Mouse (Mus musculus): ENCODE measurements around the gene Tchp. TPM values are rescaled to one million over a fixed set of nuclear protein-coding genes. Genes with fewer than 3 reads are reported as not detected.

The Tchp gene
- polyA plus RNA-seq, 1 experiment from 2014 or later: 15.9 TPM

- WGBS: 88% methylated on average over 4 of the region's 4 CpGs
- Histone ChIP-seq H3K4me2 (no peak overlapping the region), H3K36me3 (replicated peaks) (peaks cover 46% of the 10 kb centered on the region), H3K9me3 (no peaks in the 10 kb centered on the region), H3K9ac (no peak overlapping the region), H3K27ac (no peak overlapping the region), H3K4me3 (no peak overlapping the region), H3K27me3 (replicated peaks) (no peaks in the 10 kb centered on the region), H3K4me1 (no peaks in the 10 kb centered on the region)
- no peak for ATAC-seq (replicated peaks)
These were observed 39.3 kb downstream of the Tchp start for GRCm38 (mm10) chr5:114746886-114747285.

- Histone ChIP-seq H3K36me3 (replicated peaks) (peaks cover 46% of the 10 kb centered on the region), H3K27me3 (replicated peaks) (no peaks in the 10 kb centered on the region), H3K4me2 (no peak overlapping the region), H3K4me1 (no peaks in the 10 kb centered on the region), H3K4me3 (no peak overlapping the region), H3K9ac (no peak overlapping the region), H3K9me3 (no peaks in the 10 kb centered on the region), H3K27ac (no peak overlapping the region)
- ATAC-seq (replicated peaks): no peak
- WGBS: 98% methylated on average over 5 of the region's 5 CpGs
These were observed 40.0 kb downstream of the Tchp start for GRCm38 (mm10) chr5:114747521-114747920.

- H3K9me3 ChIP-seq: no peaks in the 10 kb centered on the region
- H3K9ac ChIP-seq: no peak overlapping the region
- H3K4me2 ChIP-seq: no peak overlapping the region
- H3K4me1 ChIP-seq: no peaks in the 10 kb centered on the region
- H3K27me3 ChIP-seq (replicated peaks): no peaks in the 10 kb centered on the region
- ATAC-seq (replicated peaks): no peak
- 78% methylated on average over 10 of the region's 10 CpGs for WGBS
- no peak overlapping the region for H3K4me3 ChIP-seq
- no peak overlapping the region for H3K27ac ChIP-seq
- peaks cover 33% of the 10 kb centered on the region for H3K36me3 ChIP-seq (replicated peaks)
These were observed 42.8 kb downstream of the Tchp start for GRCm38 (mm10) chr5:114750325-114750724.

- Histone ChIP-seq H3K36me3 (replicated peaks) (peaks cover 29% of the 10 kb centered on the region), H3K27me3 (replicated peaks) (no peaks in the 10 kb centered on the region), H3K4me3 (no peak overlapping the region), H3K4me2 (no peak overlapping the region), H3K4me1 (no peaks in the 10 kb centered on the region), H3K27ac (no peak overlapping the region), H3K9me3 (no peaks in the 10 kb centered on the region), H3K9ac (no peak overlapping the region)
- ATAC-seq (replicated peaks): no peak
- WGBS: 85% methylated on average over 10 of the region's 10 CpGs
These were observed 44.8 kb downstream of the Tchp start for GRCm38 (mm10) chr5:114752397-114752796.

- no peaks in the 10 kb centered on the region for H3K27me3 ChIP-seq (replicated peaks)
- no peaks in the 10 kb centered on the region for H3K9me3 ChIP-seq
- no peaks in the 10 kb centered on the region for H3K4me1 ChIP-seq
- no peak overlapping the region for H3K9ac ChIP-seq
- no peak overlapping the region for H3K4me3 ChIP-seq
- ATAC-seq (replicated peaks): no peak
- peaks cover 31% of the 10 kb centered on the region for H3K36me3 ChIP-seq (replicated peaks)
- 77% methylated on average over 12 of the region's 12 CpGs for WGBS
- H3K4me2 ChIP-seq: no peak overlapping the region
- no peak overlapping the region for H3K27ac ChIP-seq
These were observed 45.8 kb downstream of the Tchp start for GRCm38 (mm10) chr5:114753384-114753783.

- H3K9me3 ChIP-seq: no peaks in the 10 kb centered on the region
- H3K4me1 ChIP-seq: no peaks in the 10 kb centered on the region
- peaks cover 47% of the 10 kb centered on the region for H3K36me3 ChIP-seq (replicated peaks)
- H3K4me3 ChIP-seq: no peak overlapping the region
- no peak overlapping the region for H3K4me2 ChIP-seq
- no peak for ATAC-seq (replicated peaks)
- no peaks in the 10 kb centered on the region for H3K27me3 ChIP-seq (replicated peaks)
- 94% methylated on average over 5 of the region's 5 CpGs for WGBS
- H3K9ac ChIP-seq: no peak overlapping the region
- H3K27ac ChIP-seq: no peak overlapping the region
These were observed 52.1 kb downstream of the Tchp start for GRCm38 (mm10) chr5:114759536-114760090.

- Histone ChIP-seq H3K27ac (no peak overlapping the region), H3K4me3 (no peak overlapping the region), H3K36me3 (replicated peaks) (peaks cover 49% of the 10 kb centered on the region), H3K27me3 (replicated peaks) (no peaks in the 10 kb centered on the region), H3K4me2 (no peak overlapping the region), H3K4me1 (no peaks in the 10 kb centered on the region), H3K9me3 (no peaks in the 10 kb centered on the region), H3K9ac (no peak overlapping the region)
- 88% methylated on average over 8 of the region's 8 CpGs for WGBS
- ATAC-seq (replicated peaks): no peak
These were observed 54.4 kb downstream of the Tchp start for GRCm38 (mm10) chr5:114761980-114762379.

- peaks cover 38% of the 10 kb centered on the region for H3K36me3 ChIP-seq (replicated peaks)
- peaks cover 3% of the 10 kb centered on the region; the same call in 1 of the 2 replicates for H3K4me1 ChIP-seq
- WGBS: 90% methylated on average over 18 of the region's 18 CpGs
- no peaks in the 10 kb centered on the region for H3K27me3 ChIP-seq (replicated peaks)
- no peak overlapping the region for H3K4me3 ChIP-seq
- no peak overlapping the region for H3K9ac ChIP-seq
- H3K27ac ChIP-seq: no peak overlapping the region
- ATAC-seq (replicated peaks): no peak
- no peaks in the 10 kb centered on the region for H3K9me3 ChIP-seq
- H3K4me2 ChIP-seq: no peak overlapping the region
These were observed 57.5 kb downstream of the Tchp start for GRCm38 (mm10) chr5:114764812-114765735.

- H3K36me3 ChIP-seq (replicated peaks): peaks cover 30% of the 10 kb centered on the region
- H3K9me3 ChIP-seq: no peaks in the 10 kb centered on the region
- H3K9ac ChIP-seq: no peak overlapping the region
- ATAC-seq (replicated peaks): no peak
- H3K4me3 ChIP-seq: no peak overlapping the region
- WGBS: 91% methylated on average over 8 of the region's 8 CpGs
- peaks cover 12% of the 10 kb centered on the region for H3K4me1 ChIP-seq
- H3K27ac ChIP-seq: no peak overlapping the region
- H3K27me3 ChIP-seq (replicated peaks): no peaks in the 10 kb centered on the region
- no peak overlapping the region for H3K4me2 ChIP-seq
These were observed 59.1 kb downstream of the Tchp start for GRCm38 (mm10) chr5:114766686-114767085.

- H3K4me1 ChIP-seq: peaks cover 17% of the 10 kb centered on the region
- H3K4me3 ChIP-seq: no peak overlapping the region
- no peak overlapping the region for H3K27ac ChIP-seq
- H3K4me2 ChIP-seq: no peak overlapping the region
- no peak overlapping the region for H3K9ac ChIP-seq
- H3K36me3 ChIP-seq (replicated peaks): peaks cover 26% of the 10 kb centered on the region
- no peaks in the 10 kb centered on the region for H3K27me3 ChIP-seq (replicated peaks)
- no peak for ATAC-seq (replicated peaks)
- H3K9me3 ChIP-seq: no peaks in the 10 kb centered on the region
- 86% methylated on average over 7 of the region's 7 CpGs for WGBS
These were observed 59.6 kb downstream of the Tchp start for GRCm38 (mm10) chr5:114767185-114767584.

- no peaks in the 10 kb centered on the region for H3K9me3 ChIP-seq
- 91% methylated on average over 8 of the region's 8 CpGs for WGBS
- H3K27me3 ChIP-seq (replicated peaks): no peaks in the 10 kb centered on the region
- no peak overlapping the region for H3K4me3 ChIP-seq
- no peak for ATAC-seq (replicated peaks)
- peaks cover 21% of the 10 kb centered on the region for H3K4me1 ChIP-seq
- peaks cover 11% of the 10 kb centered on the region for H3K36me3 ChIP-seq (replicated peaks)
- no peak overlapping the region for H3K9ac ChIP-seq
- H3K4me2 ChIP-seq: no peak overlapping the region
- no peak overlapping the region for H3K27ac ChIP-seq
These were observed 62.2 kb downstream of the Tchp start for GRCm38 (mm10) chr5:114769786-114770185.

- Histone ChIP-seq H3K4me2 (peak overlapping the region; percentile 80), H3K27me3 (replicated peaks) (no peaks in the 10 kb centered on the region), H3K9me3 (no peaks in the 10 kb centered on the region), H3K27ac (no peak overlapping the region), H3K4me1 (peaks cover 32% of the 10 kb centered on the region), H3K36me3 (replicated peaks) (no peaks in the 10 kb centered on the region), H3K9ac (0 out of 2 replicates have a peak overlapping the region, but pooled peaks have one; percentile 95), H3K4me3 (peak overlapping the region; percentile 99)
- no peak for ATAC-seq (replicated peaks)
- whole genome bisulfite sequencing: 74% methylated on average over 8 of the region's 8 CpGs
These were observed 64.2 kb downstream of the Tchp start for GRCm38 (mm10) chr5:114771796-114772195.

All from midbrain, embryonic 15.5 days (tissue).